Mouse (Mus musculus) left cerebral cortex, adult 2 months (tissue): ENCODE measurements around the gene Lhfpl2. TPM values are rescaled to one million over a fixed set of nuclear protein-coding genes. Genes with fewer than 3 reads are reported as not detected.
"Not testable (repeated sequence)": the region's sequence is repeated elsewhere in the genome, so short reads cannot be mapped to it uniquely, and the experiment has no call there.

ENCODE experiments used
- DNase-seq, 2 experiments: peaks; one replicate each; pipeline ENCODE4 v3.0.0; 2021 to 2022; ENCODE audit warnings: low spot score in 2 of 2, mixed read lengths in 1 of 2; ENCODE audit errors: extremely low spot score in 1 of 2
- H3K27ac ChIP-seq: fragments of 200-600 bp; 2 replicates; pipeline ENCODE4 v1.8.1; 2022
- H3K4me3 ChIP-seq: fragments of 200-600 bp; 2 replicates; pipeline ENCODE4 v1.8.1; 2022
- CTCF ChIP-seq: fragments of 200-600 bp; IDR thresholded peaks from 2 replicates; pipeline ENCODE4 v1.8.1; 2022; ENCODE audit warnings: antibody characterized with exemption, mild to moderate bottlenecking, moderate library complexity
- intact Hi-C: fragments of 180-260 bp; cut with DNase I; formaldehyde crosslinking; loops from one replicate; pipeline ENCODE4 v1.15.1; 2025
- long read RNA-seq, 2 experiments: library from polyadenylated mRNA; stranded (forward); transcript quantifications; one replicate each; pipeline ENCODE4 v2.0.0; 2021; ENCODE audit warnings: borderline mapping rate in 2 of 2
- total RNA-seq, 2 experiments: library from RNA; stranded (reverse); gene quantifications; 2 replicates each; pipeline ENCODE4 v1.2.3; 2021

Gene Lhfpl2
- 10 to 100 TPM; 12.5 to 15.9 TPM for total RNA-seq
- long read RNA-seq, experiment 1, full-length matches to known transcripts: 27 of 35 reads
- long read RNA-seq, experiment 1, partial matches to known transcripts: 0 of 35 reads
- long read RNA-seq, experiment 1, other reads (novel, unspliced or antisense): 8 of 35 reads
- long read RNA-seq, experiment 2, full-length matches to known transcripts: 26 of 33 reads
- long read RNA-seq, experiment 2, partial matches to known transcripts: 3 of 33 reads
- long read RNA-seq, experiment 2, other reads (novel, unspliced or antisense): 4 of 33 reads

DNA sequence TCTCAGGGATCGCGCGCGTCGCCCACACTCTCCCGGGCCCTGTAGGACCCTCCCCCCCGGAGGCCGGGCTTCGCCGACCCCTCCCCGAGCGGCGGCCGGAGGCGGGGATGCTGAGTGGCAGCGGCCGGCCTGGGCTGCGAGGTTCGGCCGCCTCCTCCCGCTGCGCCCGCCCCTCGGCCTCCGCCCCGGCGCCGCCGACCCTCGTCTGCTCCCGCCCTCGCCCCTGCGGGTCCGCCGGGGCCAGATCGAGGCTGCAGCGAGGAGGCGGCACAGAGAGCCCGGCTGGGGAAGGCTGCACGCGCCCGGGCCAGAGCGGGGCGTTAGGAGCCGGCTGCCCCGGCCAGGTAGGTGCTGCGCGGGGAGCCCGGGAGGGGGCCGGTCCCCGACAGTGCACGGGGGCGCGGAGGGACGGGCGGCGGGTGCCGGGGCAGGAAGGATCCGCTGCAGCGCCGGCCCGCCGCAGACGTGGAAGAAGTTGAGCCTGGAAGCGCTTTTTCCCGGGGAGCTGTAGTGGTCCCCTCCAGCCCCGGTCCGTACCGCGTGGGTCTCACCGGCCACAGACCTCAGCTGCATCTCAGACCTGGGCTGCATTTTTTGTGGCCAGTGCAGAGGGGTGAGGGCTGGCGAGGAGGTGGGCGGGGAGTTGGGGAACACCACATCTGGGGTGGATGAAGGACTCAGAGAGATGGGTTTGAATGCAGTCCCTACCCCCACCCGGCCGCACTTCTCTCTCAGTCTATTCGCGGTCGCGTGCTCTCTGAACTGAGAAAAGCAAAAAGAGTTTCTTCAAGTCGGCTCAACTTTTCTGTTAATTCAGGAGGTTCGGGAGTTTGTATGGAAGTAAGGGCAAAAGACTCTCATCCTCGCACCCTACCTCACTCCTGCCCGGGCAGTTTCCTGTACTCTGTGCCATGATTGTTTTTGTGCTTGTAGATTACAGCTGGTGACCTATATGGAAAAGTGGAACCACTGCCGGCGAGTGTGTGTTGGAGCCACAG is at the start of gene Lhfpl2:
Gene Lhfpl2 (plus strand): TSS at position 234 of the 998 bp plus-strand sequence.
- peak; percentile 25 to 28 for DNase-seq
- intact Hi-C loops: no loop called here

DNA sequence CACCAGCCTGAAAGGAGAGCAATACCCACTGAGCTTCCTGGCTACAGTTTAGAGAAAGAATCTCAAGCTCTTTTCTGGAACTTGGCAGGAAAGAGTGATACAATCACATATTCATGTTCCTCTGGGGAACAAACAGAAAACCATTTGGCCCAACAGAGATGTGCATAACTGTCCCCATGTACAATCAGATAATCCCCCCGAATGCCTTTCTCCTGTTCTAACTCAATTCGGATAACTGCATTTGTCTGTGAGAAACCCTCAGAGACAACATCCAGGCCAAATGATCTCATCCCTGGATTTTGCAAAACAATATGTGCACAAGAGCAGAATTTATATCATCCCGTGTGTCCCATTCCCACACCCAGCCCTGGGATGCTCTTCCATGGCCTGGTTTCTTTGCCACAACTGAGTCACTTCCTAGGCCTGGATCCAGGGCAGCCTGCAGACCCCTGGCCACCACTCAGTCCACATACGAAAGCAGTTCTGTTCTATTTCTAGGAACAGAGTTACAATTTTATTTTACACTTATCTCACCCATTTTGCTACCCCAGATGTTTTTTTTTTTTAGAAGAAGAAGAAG is 45.5 kb upstream of the Lhfpl2 start:
- TF ChIP-seq CTCF: no peak
- intact Hi-C loops: no loop called here
- DNase-seq: no peak
- no peak overlapping the region for H3K4me3 ChIP-seq
- no peak overlapping the region for H3K27ac ChIP-seq

More for the DNA sequence above, at the start of gene Lhfpl2:
- Histone ChIP-seq H3K27ac (peak within 1 kb of the TSS; percentile 38), H3K4me3 (peak within 1 kb of the TSS; percentile 76)
- no peak for TF ChIP-seq CTCF

DNA sequence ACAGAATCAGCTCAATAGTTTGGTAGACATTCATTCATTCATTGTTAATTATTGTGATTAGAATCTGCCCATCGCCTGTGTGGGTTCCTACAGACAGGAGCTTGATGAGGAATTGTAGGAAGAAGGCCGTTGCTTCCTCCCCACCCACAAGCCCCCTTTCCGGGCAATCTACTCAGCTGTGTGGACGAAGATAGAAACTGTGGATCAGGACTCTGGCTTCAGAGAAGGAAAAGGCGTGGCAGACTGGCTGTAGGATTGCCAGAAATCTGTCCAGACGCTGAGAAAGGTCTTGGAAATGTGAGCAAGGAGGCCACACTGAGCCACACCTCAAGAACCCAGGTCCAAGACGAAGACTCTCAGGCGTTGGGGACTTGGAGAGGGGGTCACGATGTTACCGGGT is 43.6 kb upstream of the Lhfpl2 start:
- no peak overlapping the region for H3K4me3 ChIP-seq
- no peak overlapping the region for H3K27ac ChIP-seq
- DNase-seq: no peak
- intact Hi-C loops: no loop called here
- no peak for TF ChIP-seq CTCF

DNA sequence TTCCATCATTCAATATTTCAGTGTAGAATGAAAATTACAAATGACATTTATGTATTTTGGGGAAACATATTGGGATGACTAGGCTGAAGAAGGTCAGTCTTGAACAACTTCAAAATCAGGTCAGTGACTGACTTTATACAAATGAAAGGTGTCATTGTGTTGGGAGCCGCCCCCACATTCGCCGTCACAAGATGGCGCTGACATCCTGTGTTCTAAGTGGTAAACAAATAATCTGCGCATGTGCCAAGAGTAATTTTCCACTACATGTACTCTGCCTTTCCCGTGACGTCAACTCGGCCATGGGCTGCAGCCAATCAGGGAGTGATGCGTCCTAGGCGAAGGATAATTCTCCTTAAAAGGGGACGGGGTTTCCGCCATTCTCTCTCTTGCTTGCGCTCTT is 33.0 kb upstream of the Lhfpl2 start:
- DNase-seq, intact Hi-C loops, H3K4me3 ChIP-seq, H3K27ac ChIP-seq: not testable (repeated sequence)

- H3K4me3 ChIP-seq: no peak overlapping the region
- intact Hi-C loops: no loop called here
These were observed 28.4 kb upstream of the Lhfpl2 start for GRCm38 (mm10) chr13:94029147-94029546.

GRCm38 (mm10) chr13:94030551-94030950 is 27.0 kb upstream of the Lhfpl2 start:
- no peak for TF ChIP-seq CTCF
- Histone ChIP-seq H3K4me3 (no peak overlapping the region), H3K27ac (no peak overlapping the region)
- intact Hi-C loops: no loop called here
- DNase-seq: no peak

More at GRCm38 (mm10) chr13:94029147-94029546, 28.4 kb upstream of the Lhfpl2 start:
- no peak for TF ChIP-seq CTCF
- no peak for DNase-seq
- no peak overlapping the region for H3K27ac ChIP-seq

DNA sequence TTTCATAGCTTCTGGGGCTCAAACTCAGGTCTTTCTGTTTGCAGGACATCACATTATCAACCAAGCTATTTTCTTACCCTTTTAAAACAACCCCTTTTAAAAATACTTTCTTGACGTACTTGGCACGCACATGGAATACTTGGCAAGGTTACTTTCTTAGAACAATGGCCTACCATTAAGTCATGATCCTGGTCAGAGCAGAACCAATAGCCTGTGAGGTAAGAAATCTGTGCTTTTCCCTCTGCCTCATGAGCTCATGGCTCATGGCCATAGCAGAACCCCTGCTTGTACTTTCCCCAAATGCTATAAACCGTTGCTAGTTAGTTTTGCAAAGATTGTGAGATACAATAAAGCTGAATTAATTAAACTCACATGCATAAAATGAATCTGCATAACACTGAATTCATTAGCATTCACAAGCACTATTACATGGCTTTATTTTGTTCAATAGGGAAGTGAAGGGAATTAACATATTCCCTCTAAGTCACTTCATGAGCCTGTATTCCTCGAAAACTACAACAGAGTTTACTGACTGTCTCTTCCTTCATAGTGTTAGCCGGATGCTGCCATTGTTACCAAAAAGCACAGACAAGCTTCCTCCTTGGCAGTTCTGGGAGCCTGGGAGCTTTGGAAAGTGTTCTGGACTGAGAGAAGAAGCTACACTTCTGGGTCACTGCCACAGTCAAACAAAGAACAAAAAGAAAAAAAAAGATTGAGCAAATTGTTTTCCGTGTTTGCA is 20.1 kb upstream of the Lhfpl2 start:
- H3K4me3 ChIP-seq: no peak overlapping the region
- no peak for DNase-seq
- intact Hi-C loops: no loop called here
- no peak overlapping the region for H3K27ac ChIP-seq
- no peak for TF ChIP-seq CTCF

GRCm38 (mm10) chr13:94038052-94038340 is 19.6 kb upstream of the Lhfpl2 start:
- TF ChIP-seq CTCF: no peak
- intact Hi-C loops: no loop called here
- 0 out of 2 replicates have a peak overlapping the region, but pooled peaks have one; percentile 15 for H3K27ac ChIP-seq
- H3K4me3 ChIP-seq: no peak overlapping the region
- DNase-seq: no peak

GRCm38 (mm10) chr13:94050036-94050435 is 7.6 kb upstream of the Lhfpl2 start:
- Histone ChIP-seq H3K27ac (no peak overlapping the region), H3K4me3 (no peak overlapping the region)
- no peak for TF ChIP-seq CTCF
- intact Hi-C loops: no loop called here
- no peak for DNase-seq

DNA sequence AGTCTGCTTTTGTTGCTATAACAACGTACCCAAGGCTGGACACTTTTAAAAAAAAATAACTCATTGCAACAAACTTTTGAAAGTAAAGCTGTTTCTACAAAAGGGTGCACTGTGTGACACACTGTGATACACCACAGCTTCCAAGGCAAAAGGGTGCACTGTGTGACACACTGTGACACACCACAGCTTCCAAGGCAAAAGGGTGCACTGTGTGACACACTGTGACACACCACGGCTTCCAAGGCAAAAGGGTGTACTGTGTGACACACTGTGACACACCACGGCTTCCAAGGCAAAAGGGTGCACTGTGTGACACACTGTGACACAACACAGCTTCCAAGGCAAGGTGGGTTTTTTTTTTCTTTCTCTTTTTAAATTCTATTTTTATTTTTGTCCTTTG is 6.8 kb upstream of the Lhfpl2 start:
- TF ChIP-seq CTCF: no peak
- intact Hi-C loops: no loop called here
- no peak overlapping the region for H3K4me3 ChIP-seq
- H3K27ac ChIP-seq: no peak overlapping the region
- no peak for DNase-seq

DNA sequence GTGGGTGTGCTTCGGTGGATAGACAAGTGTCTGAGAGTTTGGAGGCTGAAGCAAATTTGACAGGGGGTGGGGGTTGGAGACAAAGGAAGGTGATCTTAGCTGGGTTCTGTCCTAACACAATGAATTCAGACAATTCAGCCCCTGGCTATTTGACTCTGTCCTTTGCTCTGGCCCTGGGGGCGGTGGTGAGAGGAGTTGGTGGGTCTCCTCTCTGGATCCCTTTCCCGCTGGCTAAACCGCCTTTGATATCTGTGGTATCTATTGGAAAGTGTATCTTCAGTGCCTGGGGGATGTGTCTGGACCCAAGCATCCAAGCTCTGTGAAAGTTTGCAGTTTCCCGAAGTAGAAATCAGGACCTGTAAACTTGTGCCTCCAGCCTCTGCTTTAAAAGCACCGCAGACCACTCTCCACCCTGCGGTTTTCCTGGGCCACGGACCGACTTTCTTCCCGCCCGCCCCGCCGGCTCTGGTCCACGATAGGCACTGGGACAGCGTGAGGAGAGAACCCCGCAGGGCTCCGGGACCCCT is 497 bp upstream of the Lhfpl2 start:
- no peak for TF ChIP-seq CTCF
- Histone ChIP-seq H3K27ac (no peak overlapping the region), H3K4me3 (peak overlapping the region; percentile 76)
- intact Hi-C loops: no loop called here
- DNase-seq: no peak
